Mouse (Mus musculus) ovary, postnatal 14 days (tissue): ENCODE results near the gene Vezt.

ENCODE experiments used
- DNase-seq: peaks from one replicate; pipeline ENCODE4 v3.0.0; 2022; ENCODE audit warnings: low spot score

The Vezt gene

GRCm38 (mm10) chr10:94035658-94036374, at the start of gene Vezt, which contains the start of gene Fgd6:
Vezt (minus strand) TSS chr10:94035817.
Fgd6 (plus strand) TSS chr10:94036001.
- peak; percentile 95 for DNase-seq

- no peak for DNase-seq
These were observed 46.6 kb upstream of the Vezt start for GRCm38 (mm10) chr10:94082040-94082734.

GRCm38 (mm10) chr10:94080740-94081139, 45.1 kb upstream of the Vezt start:
- DNase-seq = no peak

GRCm38 (mm10) chr10:94076966-94077825, 41.6 kb upstream of the Vezt start:
- DNase-seq = no peak

- no peak for DNase-seq
These were observed 37.4 kb upstream of the Vezt start for GRCm38 (mm10) chr10:94072916-94073465.

- peak; percentile 37 for DNase-seq
These were observed 36.8 kb upstream of the Vezt start for GRCm38 (mm10) chr10:94072261-94072915.

- no peak for DNase-seq
These were observed 36.0 kb upstream of the Vezt start for GRCm38 (mm10) chr10:94071641-94072040.

GRCm38 (mm10) chr10:94068701-94069100, 33.1 kb upstream of the Vezt start:
- DNase-seq = no peak

- no peak for DNase-seq
These were observed 31.3 kb upstream of the Vezt start for GRCm38 (mm10) chr10:94066896-94067295.

- DNase-seq = no peak
These were observed 26.7 kb upstream of the Vezt start for GRCm38 (mm10) chr10:94062357-94062756.

- DNase-seq = no peak
These were observed 24.6 kb upstream of the Vezt start for GRCm38 (mm10) chr10:94060190-94060589.

GRCm38 (mm10) chr10:94059618-94060055, 24.0 kb upstream of the Vezt start:
- no peak for DNase-seq

GRCm38 (mm10) chr10:94056487-94056886, 20.9 kb upstream of the Vezt start:
- DNase-seq = no peak

GRCm38 (mm10) chr10:94050736-94051135, 15.1 kb upstream of the Vezt start:
- DNase-seq = no peak

- no peak for DNase-seq
These were observed 13.5 kb upstream of the Vezt start for GRCm38 (mm10) chr10:94049121-94049520.

GRCm38 (mm10) chr10:94047845-94048559, 12.4 kb upstream of the Vezt start:
- no peak for DNase-seq

- DNase-seq = no peak
These were observed 11.4 kb upstream of the Vezt start for GRCm38 (mm10) chr10:94047024-94047423.

GRCm38 (mm10) chr10:94045301-94045700, 9.7 kb upstream of the Vezt start:
- DNase-seq = no peak

GRCm38 (mm10) chr10:94043908-94044307, 8.3 kb upstream of the Vezt start:
- no peak for DNase-seq

GRCm38 (mm10) chr10:94038366-94039260, 3.0 kb upstream of the Vezt start:
- no peak for DNase-seq
